ENCODE assay signal across 12 mouse cellular contexts in the genomic region with DNA sequence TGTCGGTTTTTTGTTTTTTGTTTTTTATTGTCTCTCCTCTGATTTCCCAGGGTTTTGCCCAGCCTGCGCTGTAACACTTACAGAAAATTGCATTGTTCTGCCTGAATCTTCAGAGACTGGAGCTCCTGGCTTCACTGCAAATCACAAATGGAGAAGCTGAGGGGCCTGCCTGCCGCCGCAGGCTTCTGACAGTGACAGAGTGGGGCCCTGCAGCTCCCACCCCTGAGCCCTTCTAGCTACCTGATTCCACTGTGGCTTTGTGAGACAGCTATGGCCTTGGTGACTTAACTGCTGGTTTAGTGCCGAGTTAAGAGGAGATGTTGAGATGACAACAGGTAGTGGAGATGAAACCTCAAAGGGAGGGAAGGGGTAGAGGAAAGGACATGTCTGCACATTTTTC.
"Had no signal": no experiment of that assay in that cellular context is flagged by ENCODE, and none has a peak within 500 bp of the region (broad histone marks: within the 10 kb centered on the region; RNA-seq: fewer than 3 reads in every experiment).

No protein-coding gene starts in this region.

- DNase-seq: kidney, adult 2 months; kidney, postnatal 25 days; liver, embryonic 13.5 days; lung, adult 18-20 months; right cerebral cortex, postnatal 14 days; thymus, postnatal 4 days had no signal

- H3K4me3 ChIP-seq: limb, embryonic 15.5 days; liver, embryonic 13.5 days; megakaryocyte, embryonic 14.5 days; midbrain, embryonic 15.5 days; neural tube, embryonic 13.5 days; stomach, embryonic 15.5 days had no signal

- H3K4me1 ChIP-seq: liver, embryonic 13.5 days; midbrain, embryonic 15.5 days; stomach, embryonic 15.5 days had no signal

- ATAC-seq: intestine, embryonic 16.5 days; midbrain, embryonic 15.5 days had no signal

- H3K27ac ChIP-seq: limb, embryonic 15.5 days; liver, embryonic 13.5 days; midbrain, embryonic 15.5 days; neural tube, embryonic 13.5 days; stomach, embryonic 15.5 days had no signal
